Comparison of ENCODE assay signal across 8 mouse cellular contexts in the genomic region with DNA sequence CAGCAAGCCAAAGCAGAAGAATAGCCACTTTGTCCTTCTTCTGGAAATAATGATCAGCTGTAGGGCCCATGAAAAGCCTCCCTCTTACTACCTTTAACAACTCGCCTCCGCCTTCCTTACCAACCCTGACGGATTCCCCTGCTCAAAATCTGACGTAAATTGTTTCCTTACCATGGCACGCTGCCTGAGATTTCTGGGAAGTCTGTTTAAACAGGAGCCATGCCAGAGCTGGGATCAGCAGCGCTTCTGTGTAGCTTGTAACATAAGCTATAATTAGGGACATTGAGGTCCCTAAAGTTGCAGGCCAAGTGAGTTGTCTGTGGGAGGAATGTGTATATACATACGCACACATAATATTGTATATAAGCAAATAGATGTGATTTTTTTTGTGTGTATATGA.
DNase-seq lines count a peak whose midpoint lies in the region; ATAC-seq and TF ChIP-seq lines count a peak whose summit lies in the region.

No protein-coding gene starts in this region.

- no peaks in the 10 kb centered on the region for H3K9me3 ChIP-seq in heart, embryonic 12.5 days (replicated peaks)
- no peaks in the 10 kb centered on the region for H3K9me3 ChIP-seq in lung, postnatal 0 days (ENCODE audit: low read length)
- H3K9me3 ChIP-seq in hindbrain, embryonic 12.5 days (replicated peaks), result no peaks in the 10 kb centered on the region

- WGBS in heart, adult 2 months, result 28% methylated on average over 7 of the region's 7 CpGs
- WGBS in heart, embryonic 12.5 days, result 64% methylated on average over 7 of the region's 7 CpGs
- WGBS in lung, postnatal 0 days, result 45% methylated on average over 7 of the region's 7 CpGs
- 76% methylated on average over 7 of the region's 7 CpGs for WGBS in hindbrain, embryonic 12.5 days

- peaks cover 1% of the 10 kb centered on the region; the same call in 1 of the 2 replicates for H3K4me1 ChIP-seq in heart, adult 2 months (ENCODE audit: control insufficient read depth, insufficient read depth, low read length)
- H3K4me1 ChIP-seq in heart, embryonic 12.5 days (replicated peaks), result no peaks in the 10 kb centered on the region; the same call in 1 of the 2 replicates
- H3K4me1 ChIP-seq in lung, postnatal 0 days (ENCODE audit: insufficient read depth, low read depth, low read length), result no peaks in the 10 kb centered on the region
- H3K4me1 ChIP-seq in hindbrain, embryonic 12.5 days, result no peaks in the 10 kb centered on the region

- ATAC-seq in heart, embryonic 12.5 days (ENCODE audit: insufficient number of reproducible peaks, low FRiP score), result no peak
- peak; percentile 55 for ATAC-seq in lung, postnatal 0 days
- ATAC-seq in hindbrain, embryonic 12.5 days (ENCODE audit: low FRiP score), result no peak
- ATAC-seq in erythroid progenitor cell, adult 5-6 weeks (replicated peaks; ENCODE audit: low FRiP score, poor library complexity, severe bottlenecking), result no peak

- no peak overlapping the region for H3K4me3 ChIP-seq in heart, adult 2 months
- H3K4me3 ChIP-seq in heart, embryonic 12.5 days, result no peak overlapping the region
- H3K4me3 ChIP-seq in lung, postnatal 0 days (ENCODE audit: low read depth, low read length), result no peak overlapping the region
- no peak overlapping the region for H3K4me3 ChIP-seq in hindbrain, embryonic 12.5 days

- TF ChIP-seq POLR2A in heart, adult 2 months (IDR thresholded peaks at IDR 0.05; ENCODE audit: insufficient read depth, low read depth, low read length), result no peak

- no peaks in the 10 kb centered on the region for H3K27me3 ChIP-seq in heart, adult 2 months (ENCODE audit: control insufficient read depth, insufficient read depth, low read length)
- H3K27me3 ChIP-seq in heart, embryonic 12.5 days (replicated peaks), result no peaks in the 10 kb centered on the region
- no peaks in the 10 kb centered on the region for H3K27me3 ChIP-seq in lung, postnatal 0 days (replicated peaks; ENCODE audit: insufficient read depth, low read length)
- no peaks in the 10 kb centered on the region for H3K27me3 ChIP-seq in hindbrain, embryonic 12.5 days

- peak overlapping the region; percentile 11; the same call in 1 of the 2 replicates for H3K27ac ChIP-seq in heart, adult 2 months
- H3K27ac ChIP-seq in heart, embryonic 12.5 days (ENCODE audit: poor library complexity, severe bottlenecking), result no peak overlapping the region
- no peak overlapping the region for H3K27ac ChIP-seq in lung, postnatal 0 days (ENCODE audit: low read length)
- H3K27ac ChIP-seq in hindbrain, embryonic 12.5 days, result no peak overlapping the region

- no peak overlapping the region for H3K4me2 ChIP-seq in heart, embryonic 12.5 days
- H3K4me2 ChIP-seq in lung, postnatal 0 days (replicated peaks; ENCODE audit: low read depth, low read length), result no peak overlapping the region
- H3K4me2 ChIP-seq in hindbrain, embryonic 12.5 days (replicated peaks), result no peak overlapping the region

- 0 out of 2 replicates have a peak, but pooled peaks cover 3% of the 10 kb centered on the region for H3K36me3 ChIP-seq in heart, adult 2 months (ENCODE audit: control insufficient read depth, insufficient read depth, low read length)
- no peaks in the 10 kb centered on the region for H3K36me3 ChIP-seq in heart, embryonic 12.5 days
- no peaks in the 10 kb centered on the region for H3K36me3 ChIP-seq in lung, postnatal 0 days (ENCODE audit: insufficient read depth, low read length)
- H3K36me3 ChIP-seq in hindbrain, embryonic 12.5 days, result no peaks in the 10 kb centered on the region

- no peak overlapping the region for H3K9ac ChIP-seq in heart, adult 2 months (ENCODE audit: low read depth, low read length)
- H3K9ac ChIP-seq in heart, embryonic 12.5 days, result no peak overlapping the region
- H3K9ac ChIP-seq in lung, postnatal 0 days (replicated peaks; ENCODE audit: low read depth), result no peak overlapping the region
- no peak overlapping the region for H3K9ac ChIP-seq in hindbrain, embryonic 12.5 days

- TF ChIP-seq EP300 in heart, adult 2 months (IDR thresholded peaks at IDR 0.05; ENCODE audit: insufficient read depth, low read depth, low read length), result no peak
- TF ChIP-seq EP300 in lung, postnatal 0 days (IDR thresholded peaks at IDR 0.05), result no peak

- no peaks in the 10 kb centered on the region for H3K79me2 ChIP-seq in heart, adult 2 months (replicated peaks; ENCODE audit: control insufficient read depth, insufficient read depth, low read length)

- DNase-seq in heart, adult 2 months, result peak; percentile 55 to 67
- DNase-seq in brain, embryonic 18.5 days (ENCODE audit: low read depth, low spot score), result peak; percentile 20
- peak; percentile 44 to 72 for DNase-seq in heart, adult 9 months (ENCODE audit: low spot score in 2 of 2)
- DNase-seq in lung, postnatal 0 days (ENCODE audit: low spot score), result peak; percentile 63
- no peak for DNase-seq in T-cell, adult 2 months (ENCODE audit: low spot score)

- TF ChIP-seq CTCF in heart, adult 2 months (IDR thresholded peaks at IDR 0.05), result peak; percentile 16; the same call in 1 of the 2 replicates
- no peak for TF ChIP-seq CTCF in lung, postnatal 0 days (IDR thresholded peaks at IDR 0.05)

- intact Hi-C loops in heart, adult 2 months (cut with DNase I), result no loop called here
